Mouse (Mus musculus) liver, embryonic 14.5 days (tissue): ENCODE measurements at regions not wholly inside any gene's neighbourhood (a gene's known extent, or its start where the extent isn't known, plus 50 kb on each side); places are given as distances from the start of the nearest gene placed in this dataset.

Experiments used
- ATAC-seq: fragments of 200-750 bp; cut with Nextera tagmentation; 2 replicates; pipeline ENCODE4 v1.8.0; 2017; ENCODE audit warnings: moderate number of reproducible peaks, mild to moderate bottlenecking, moderate library complexity; ENCODE audit not compliant: insufficient read depth
- DNase-seq, 3 experiments: peaks; one replicate each; pipeline ENCODE4 v3.0.0-alpha.2; 2012 to 2013; ENCODE audit warnings: low read depth in 3 of 3, low spot score in 3 of 3
- H3K27ac ChIP-seq: fragments of 300-500 bp; sonication (generic); 2 replicates; pipeline ENCODE4 v1.5.1; 2014; ENCODE audit warnings: moderate library complexity, mild to moderate bottlenecking, control low read depth, inconsistent platforms
- H3K27me3 ChIP-seq: fragments of 300-500 bp; sonication (generic); 2 replicates; pipeline ENCODE4 v1.6.1; 2014; ENCODE audit warnings: mild to moderate bottlenecking, low read length, moderate library complexity; ENCODE audit not compliant: control insufficient read depth, insufficient read depth
- H3K36me3 ChIP-seq: fragments of 300-500 bp; sonication (generic); replicated peaks from 2 replicates; pipeline ENCODE4 v1.6.1; 2014; ENCODE audit warnings: low read depth; ENCODE audit not compliant: control insufficient read depth, insufficient read depth
- H3K4me1 ChIP-seq, 2 experiments: fragments of 200-500 bp in 1 of 2; fragments of 300-500 bp in 1 of 2; sonication (generic) in 1 of 2; replicated peaks; 2 replicates each; pipeline ENCODE4 v1.6.1; 2012 to 2014; ENCODE audit warnings: antibody characterized with exemption in 1 of 2, inconsistent platforms in 1 of 2, low read length in 1 of 2; ENCODE audit not compliant: control insufficient read depth in 2 of 2, insufficient read depth in 2 of 2
- H3K4me2 ChIP-seq: fragments of 300-500 bp; sonication (generic); 2 replicates; pipeline ENCODE4 v1.6.1; 2014; ENCODE audit warnings: low read depth, mild to moderate bottlenecking, control low read depth, moderate library complexity
- H3K4me3 ChIP-seq, 2 experiments: fragments of 200-500 bp in 1 of 2; fragments of 300-500 bp in 1 of 2; sonication (generic) in 1 of 2; 2 replicates each; pipeline ENCODE4 v1.5.1; 2012 to 2014; ENCODE audit warnings: low read depth in 2 of 2, low read length in 2 of 2, mild to moderate bottlenecking in 2 of 2, control low read depth in 1 of 2, inconsistent platforms in 1 of 2, moderate library complexity in 1 of 2; ENCODE audit not compliant: insufficient read depth in 1 of 2
- H3K9ac ChIP-seq: fragments of 300-500 bp; sonication (generic); replicated peaks from 2 replicates; pipeline ENCODE4 v1.6.1; 2014; ENCODE audit warnings: mild to moderate bottlenecking, control low read depth, moderate library complexity
- H3K9me3 ChIP-seq: fragments of 300-500 bp; sonication (generic); 2 replicates; pipeline ENCODE4 v1.6.1; 2016; ENCODE audit warnings: low read length, mixed read lengths; ENCODE audit not compliant: control insufficient read depth
- CTCF ChIP-seq: IDR thresholded peaks from 2 replicates; pipeline ENCODE4 v1.5.1; 2016; ENCODE audit warnings: antibody characterized with exemption, low read depth, control low read depth
- EP300 ChIP-seq: IDR thresholded peaks from 2 replicates; pipeline ENCODE4 v1.6.1; 2016; ENCODE audit warnings: antibody characterized with exemption, low read depth
- WGBS: fragments of 180-500 bp; shearing (Covaris S2); extraction: QIAGEN DNeasy Blood & Tissue Kit; methylation state at CpG from one replicate; pipeline ENCODE4 v1.1.7; 2014; ENCODE audit not compliant: insufficient replicate concordance; 5-methylcytosine and 5-hydroxymethylcytosine counted together

GRCm38 (mm10) chr3:151192092-151192491, 245.6 kb upstream of the Adgrl4 start:
- WGBS = 13% methylated on average over 2 of the region's 2 CpGs
- TF ChIP-seq CTCF (no peak), EP300 (no peak)
- no peak overlapping the region for H3K4me3 ChIP-seq
- H3K27me3 ChIP-seq = no peaks in the 10 kb centered on the region
- H3K27ac ChIP-seq = no peak overlapping the region
- DNase-seq (no peak), ATAC-seq (no peak)
- H3K4me2 ChIP-seq = no peak overlapping the region
- H3K36me3 ChIP-seq = no peaks in the 10 kb centered on the region
- no peak overlapping the region for H3K9ac ChIP-seq
- H3K9me3 ChIP-seq = no peaks in the 10 kb centered on the region
- H3K4me1 ChIP-seq = no peaks in the 10 kb centered on the region

DNA sequence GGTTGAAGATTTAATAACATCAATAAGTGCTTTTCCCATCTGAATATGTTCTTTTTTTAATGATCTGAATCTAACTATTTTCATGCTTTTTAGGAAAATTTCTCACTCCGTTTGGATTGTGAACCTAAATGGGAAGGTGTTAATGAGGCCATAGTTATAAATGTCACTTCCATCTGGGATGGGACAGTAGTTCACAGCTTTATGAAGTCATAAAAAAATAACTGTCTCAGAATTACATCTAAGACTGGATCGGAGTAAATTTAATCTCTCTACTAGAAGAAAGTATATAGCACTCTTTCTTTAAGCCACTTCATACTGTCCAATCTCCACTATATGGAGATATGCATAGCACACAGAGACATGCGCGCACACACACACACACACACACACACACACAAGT, 226.7 kb upstream of the Adgrl4 start:
- Histone ChIP-seq H3K36me3 (no peaks in the 10 kb centered on the region), H3K4me1 (no peaks in the 10 kb centered on the region), H3K27me3 (no peaks in the 10 kb centered on the region), H3K9me3 (no peaks in the 10 kb centered on the region), H3K9ac (no peak overlapping the region), H3K4me2 (no peak overlapping the region), H3K4me3 (no peak overlapping the region), H3K27ac (no peak overlapping the region)
- DNase-seq (no peak), ATAC-seq (no peak)
- TF ChIP-seq EP300 (no peak), CTCF (no peak)
- 74% methylated on average over 4 of the region's 4 CpGs for WGBS

GRCm38 (mm10) chr3:151216764-151217502, 220.8 kb upstream of the Adgrl4 start:
- H3K9me3 ChIP-seq = no peaks in the 10 kb centered on the region
- no peak for ATAC-seq
- H3K27me3 ChIP-seq = no peaks in the 10 kb centered on the region
- no peaks in the 10 kb centered on the region for H3K36me3 ChIP-seq
- DNase-seq = no peak
- H3K4me1 ChIP-seq = no peaks in the 10 kb centered on the region
- H3K27ac ChIP-seq = no peak overlapping the region
- no peak for TF ChIP-seq EP300
- TF ChIP-seq CTCF = no peak
- WGBS = 39% methylated on average over 3 of the region's 3 CpGs
- no peak overlapping the region for H3K4me3 ChIP-seq
- no peak overlapping the region for H3K9ac ChIP-seq
- H3K4me2 ChIP-seq = no peak overlapping the region

GRCm38 (mm10) chr3:151222407-151222806, 215.3 kb upstream of the Adgrl4 start:
- DNase-seq (no peak), ATAC-seq (no peak)
- TF ChIP-seq CTCF = peak; percentile 38; the same call in 1 of the 2 replicates
- no peak for TF ChIP-seq EP300
- H3K27ac ChIP-seq = no peak overlapping the region
- H3K4me3 ChIP-seq = no peak overlapping the region
- no peak overlapping the region for H3K4me2 ChIP-seq
- H3K9me3 ChIP-seq = no peaks in the 10 kb centered on the region
- H3K4me1 ChIP-seq = no peaks in the 10 kb centered on the region
- H3K9ac ChIP-seq = no peak overlapping the region
- H3K27me3 ChIP-seq = no peaks in the 10 kb centered on the region
- no peaks in the 10 kb centered on the region for H3K36me3 ChIP-seq
- WGBS = 14% methylated on average over 3 of the region's 3 CpGs

GRCm38 (mm10) chr3:151252458-151252857, 185.2 kb upstream of the Adgrl4 start:
- Histone ChIP-seq H3K4me3 (no peak overlapping the region), H3K27ac (no peak overlapping the region), H3K36me3 (no peaks in the 10 kb centered on the region), H3K9ac (no peak overlapping the region), H3K4me2 (no peak overlapping the region), H3K9me3 (no peaks in the 10 kb centered on the region), H3K4me1 (no peaks in the 10 kb centered on the region), H3K27me3 (no peaks in the 10 kb centered on the region)
- 54% methylated on average over 2 of the region's 2 CpGs for WGBS
- DNase-seq (no peak), ATAC-seq (no peak)
- TF ChIP-seq CTCF = no peak
- no peak for TF ChIP-seq EP300
